Mouse (Mus musculus): ENCODE results near the gene Prdx5. TPM values are rescaled to one million over a fixed set of nuclear protein-coding genes. Genes with fewer than 3 reads are reported as not detected.

The Prdx5 gene
- total and polyA plus RNA-seq, 2 experiments from 2014 or later = 344 to 623 TPM

DNA sequence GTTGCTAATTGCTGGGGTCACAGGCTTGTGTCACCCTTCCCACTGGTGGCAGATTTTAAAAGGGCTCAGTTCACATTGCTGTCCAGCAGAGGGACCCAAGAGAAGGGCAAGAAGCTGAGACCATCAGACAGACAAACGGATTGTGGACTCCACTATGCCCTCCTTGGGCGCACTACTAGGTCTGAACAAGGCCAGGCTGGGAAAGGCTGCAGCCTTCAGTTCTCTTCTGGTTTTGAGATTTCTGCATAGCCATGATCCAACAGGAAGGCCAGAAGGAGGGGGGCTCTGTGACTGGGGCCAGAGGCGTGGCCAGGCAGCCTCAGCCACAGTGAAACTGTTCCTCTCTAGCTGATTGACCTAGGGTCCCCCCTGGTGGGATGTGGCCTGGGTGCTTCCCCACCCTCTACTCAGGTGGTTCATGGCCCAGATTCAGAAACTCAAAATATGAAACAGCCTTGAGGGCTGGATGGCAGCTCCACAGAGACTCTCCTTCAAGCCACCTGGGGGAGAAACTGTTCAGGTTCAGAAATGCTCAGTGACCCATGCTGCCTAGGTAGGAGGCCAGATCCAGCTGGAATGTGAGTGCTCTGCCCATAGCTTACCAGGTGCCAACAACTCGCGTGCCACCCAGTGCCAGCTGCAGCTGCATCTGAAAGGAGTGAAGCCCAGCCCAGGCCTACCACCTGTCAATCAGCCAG, 38.2 kb downstream of the Prdx5 start:
- TF ChIP-seq CTCF (IDR thresholded peaks at IDR 0.05; ENCODE audit: low read depth) = peak; percentile 60
- no peak for TF ChIP-seq EP300 (IDR thresholded peaks at IDR 0.05; ENCODE audit: low read depth)
- H3K9me3 ChIP-seq (replicated peaks; ENCODE audit: control insufficient read depth, low read length) = no peaks in the 10 kb centered on the region
- H3K27ac ChIP-seq (ENCODE audit: low read depth) = peak overlapping the region; percentile 54; the same call in 1 of the 2 replicates
- no peak overlapping the region for H3K4me2 ChIP-seq (ENCODE audit: low read depth, low read length)
- WGBS = 59% methylated on average over 5 of the region's 5 CpGs
- H3K9ac ChIP-seq (replicated peaks; ENCODE audit: low read depth, low read length) = no peak overlapping the region
- ATAC-seq (ENCODE audit: insufficient read depth, low read depth) (peak; percentile 31), DNase-seq (ENCODE audit: low spot score) (peak; percentile 32)
- H3K36me3 ChIP-seq (replicated peaks; ENCODE audit: control insufficient read depth, insufficient read depth, low read length) = no peaks in the 10 kb centered on the region
- no peak overlapping the region for H3K4me3 ChIP-seq (ENCODE audit: low read depth, low read length)
- no peaks in the 10 kb centered on the region for H3K4me1 ChIP-seq (ENCODE audit: control insufficient read depth, insufficient read depth)
- no peaks in the 10 kb centered on the region for H3K27me3 ChIP-seq (ENCODE audit: control insufficient read depth, insufficient read depth, low read length)

DNA sequence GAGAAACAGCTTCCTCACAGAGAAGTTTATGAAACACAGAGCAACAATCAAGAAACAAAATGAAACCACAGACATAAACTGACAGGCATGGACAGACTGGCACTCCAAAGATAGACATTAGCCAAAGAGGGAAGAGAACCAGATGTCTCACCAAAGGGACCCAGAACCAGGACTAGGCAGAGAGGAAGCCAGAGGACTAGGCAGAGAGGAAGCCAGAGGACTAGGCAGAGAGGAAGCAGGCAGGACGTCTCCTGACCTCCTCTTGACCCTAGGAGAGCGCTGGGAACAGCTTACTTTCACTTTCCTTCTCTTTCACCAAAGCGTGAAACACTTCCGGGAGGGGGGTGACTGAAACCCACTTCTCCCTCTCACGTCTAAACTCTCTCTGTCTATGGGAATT, 40.6 kb downstream of the Prdx5 start:
- H3K4me3 ChIP-seq (ENCODE audit: low read depth, low read length) = peak overlapping the region; percentile 42
- ATAC-seq (ENCODE audit: insufficient read depth, low read depth) = peak; percentile 68; the same call in 1 of the 2 replicates
- peak; percentile 56 for DNase-seq (ENCODE audit: low spot score)
- WGBS = 2% methylated on average over 5 of the region's 5 CpGs
- no peaks in the 10 kb centered on the region for H3K9me3 ChIP-seq (replicated peaks; ENCODE audit: control insufficient read depth, low read length)
- H3K9ac ChIP-seq (replicated peaks; ENCODE audit: low read depth, low read length) = 0 out of 2 replicates have a peak overlapping the region, but pooled peaks have one; percentile 14
- H3K27me3 ChIP-seq (ENCODE audit: control insufficient read depth, insufficient read depth, low read length) = no peaks in the 10 kb centered on the region
- peak overlapping the region; percentile 55 for H3K4me2 ChIP-seq (ENCODE audit: low read depth, low read length)
- H3K36me3 ChIP-seq (replicated peaks; ENCODE audit: control insufficient read depth, insufficient read depth, low read length) = no peaks in the 10 kb centered on the region
- TF ChIP-seq EP300 (IDR thresholded peaks at IDR 0.05; ENCODE audit: low read depth) (no peak), CTCF (IDR thresholded peaks at IDR 0.05; ENCODE audit: low read depth) (no peak)
- H3K27ac ChIP-seq (ENCODE audit: low read depth) = peak overlapping the region; percentile 58
- H3K4me1 ChIP-seq (ENCODE audit: control insufficient read depth, insufficient read depth) = no peaks in the 10 kb centered on the region

DNA sequence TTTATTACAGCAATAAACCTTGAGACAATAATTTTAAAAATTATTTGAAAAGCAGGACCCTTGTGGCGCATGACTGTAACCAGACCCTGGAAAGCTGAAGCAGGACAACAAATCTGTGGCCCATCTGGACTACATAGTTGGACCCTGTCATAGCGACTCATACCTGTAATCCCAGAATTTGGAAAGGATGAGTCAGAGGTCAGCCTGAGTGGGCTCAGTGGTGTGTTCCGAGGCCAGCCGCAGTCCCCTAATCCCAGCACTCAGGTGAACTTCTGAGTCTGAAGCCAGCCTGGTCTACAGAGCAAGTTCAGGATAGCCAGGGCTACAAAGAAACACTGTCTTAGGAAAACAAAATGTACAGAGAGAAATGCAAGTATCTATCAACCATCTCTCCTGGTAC, 48.5 kb downstream of the Prdx5 start:
- TF ChIP-seq CTCF (IDR thresholded peaks at IDR 0.05; ENCODE audit: low read depth) (no peak), EP300 (IDR thresholded peaks at IDR 0.05; ENCODE audit: low read depth) (no peak)
- no peak for DNase-seq (ENCODE audit: low spot score)
- Histone ChIP-seq H3K4me2 (ENCODE audit: low read depth, low read length) (no peak overlapping the region), H3K27ac (ENCODE audit: low read depth) (no peak overlapping the region), H3K4me3 (ENCODE audit: low read depth, low read length) (no peak overlapping the region), H3K9me3 (replicated peaks; ENCODE audit: control insufficient read depth, low read length) (no peaks in the 10 kb centered on the region), H3K4me1 (ENCODE audit: control insufficient read depth, insufficient read depth) (no peaks in the 10 kb centered on the region), H3K36me3 (replicated peaks; ENCODE audit: control insufficient read depth, insufficient read depth, low read length) (no peaks in the 10 kb centered on the region), H3K9ac (replicated peaks; ENCODE audit: low read depth, low read length) (no peak overlapping the region), H3K27me3 (ENCODE audit: control insufficient read depth, insufficient read depth, low read length) (no peaks in the 10 kb centered on the region)
- 95% methylated on average over 4 of the region's 4 CpGs for WGBS
- no peak for ATAC-seq (ENCODE audit: insufficient read depth, low read depth)

DNA sequence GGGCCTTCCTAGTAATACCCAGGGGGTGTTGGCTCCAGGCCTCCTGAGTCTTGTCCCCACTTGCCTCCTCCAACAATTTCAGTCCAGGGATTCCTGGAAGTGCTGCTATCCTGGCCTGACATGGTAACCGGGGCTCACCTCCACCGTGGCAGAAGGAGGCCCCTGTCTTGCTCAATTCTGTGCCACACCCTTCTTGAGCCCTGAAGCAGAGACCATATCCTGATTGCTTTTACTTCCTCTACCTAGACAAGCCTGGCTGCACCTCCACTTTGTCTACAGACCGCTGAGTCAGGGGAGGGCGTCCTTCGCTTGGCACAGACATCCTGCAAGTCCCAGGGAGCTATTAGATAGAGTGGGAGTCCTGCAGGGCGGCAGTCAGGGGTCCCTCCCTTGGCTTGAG, 49.2 kb downstream of the Prdx5 start:
- 0 out of 2 replicates have a peak, but pooled peaks cover 2% of the 10 kb centered on the region for H3K4me1 ChIP-seq (ENCODE audit: control insufficient read depth, insufficient read depth)
- H3K9me3 ChIP-seq (replicated peaks; ENCODE audit: control insufficient read depth, low read length) = no peaks in the 10 kb centered on the region
- TF ChIP-seq EP300 (IDR thresholded peaks at IDR 0.05; ENCODE audit: low read depth) = no peak
- no peak for TF ChIP-seq CTCF (IDR thresholded peaks at IDR 0.05; ENCODE audit: low read depth)
- H3K36me3 ChIP-seq (replicated peaks; ENCODE audit: control insufficient read depth, insufficient read depth, low read length) = no peaks in the 10 kb centered on the region
- H3K27me3 ChIP-seq (ENCODE audit: control insufficient read depth, insufficient read depth, low read length) = no peaks in the 10 kb centered on the region
- ATAC-seq (ENCODE audit: insufficient read depth, low read depth) (no peak), DNase-seq (ENCODE audit: low spot score) (no peak)
- H3K9ac ChIP-seq (replicated peaks; ENCODE audit: low read depth, low read length) = no peak overlapping the region
- no peak overlapping the region for H3K4me3 ChIP-seq (ENCODE audit: low read depth, low read length)
- H3K27ac ChIP-seq (ENCODE audit: low read depth) = no peak overlapping the region
- WGBS = 82% methylated on average over 6 of the region's 6 CpGs
- no peak overlapping the region for H3K4me2 ChIP-seq (ENCODE audit: low read depth, low read length)

DNA sequence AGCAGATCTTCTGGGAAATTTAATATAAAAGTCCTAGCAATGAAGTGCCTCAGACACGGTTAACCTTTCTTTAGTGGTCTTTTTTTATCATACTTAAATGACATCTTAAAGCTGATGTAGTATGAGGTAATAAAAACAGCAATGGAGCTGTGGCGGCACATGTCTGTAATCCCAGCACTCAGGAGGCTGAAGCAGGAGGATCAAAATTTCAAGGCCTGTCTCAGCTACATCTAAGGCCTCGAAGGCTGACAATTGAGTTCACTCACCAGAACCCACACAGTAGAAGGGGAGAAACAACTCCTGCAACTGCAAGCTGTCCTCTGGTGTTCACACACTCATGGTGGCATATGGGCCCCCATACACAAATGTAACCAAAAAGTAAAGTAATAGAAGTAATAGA, 49.9 kb downstream of the Prdx5 start:
- Histone ChIP-seq H3K9me3 (replicated peaks; ENCODE audit: control insufficient read depth, low read length) (no peaks in the 10 kb centered on the region), H3K4me1 (ENCODE audit: control insufficient read depth, insufficient read depth) (0 out of 2 replicates have a peak, but pooled peaks cover 10% of the 10 kb centered on the region), H3K27me3 (ENCODE audit: control insufficient read depth, insufficient read depth, low read length) (peaks cover under 1% of the 10 kb centered on the region; the same call in 1 of the 2 replicates), H3K9ac (replicated peaks; ENCODE audit: low read depth, low read length) (no peak overlapping the region), H3K36me3 (replicated peaks; ENCODE audit: control insufficient read depth, insufficient read depth, low read length) (no peaks in the 10 kb centered on the region), H3K4me3 (ENCODE audit: low read depth, low read length) (no peak overlapping the region), H3K4me2 (ENCODE audit: low read depth, low read length) (no peak overlapping the region), H3K27ac (ENCODE audit: low read depth) (no peak overlapping the region)
- DNase-seq (ENCODE audit: low spot score) (no peak), ATAC-seq (ENCODE audit: insufficient read depth, low read depth) (no peak)
- 85% methylated on average over 3 of the region's 3 CpGs for WGBS
- no peak for TF ChIP-seq EP300 (IDR thresholded peaks at IDR 0.05; ENCODE audit: low read depth)
- TF ChIP-seq CTCF (IDR thresholded peaks at IDR 0.05; ENCODE audit: low read depth) = no peak
